Mouse (Mus musculus): ENCODE data around the gene C1rl. TPM values are rescaled to one million over a fixed set of nuclear protein-coding genes. Genes with fewer than 3 reads are reported as not detected.
"Not testable (repeated sequence)": the region's sequence is repeated elsewhere in the genome, so short reads cannot be mapped to it uniquely, and the experiment has no call there.

The C1rl gene
- polyA plus RNA-seq, 1 experiment = 0.79 TPM

- Histone ChIP-seq H3K4me3 (ENCODE audit: low read depth, low read length) (no peak overlapping the region), H3K4me1 (ENCODE audit: control insufficient read depth, insufficient read depth, low read length) (no peaks in the 10 kb centered on the region), H3K9me3 (replicated peaks; ENCODE audit: control insufficient read depth, insufficient read depth, low read length, poor library complexity, severe bottlenecking) (no peaks in the 10 kb centered on the region), H3K9ac (ENCODE audit: low read depth, poor library complexity, severe bottlenecking) (no peak overlapping the region), H3K36me3 (ENCODE audit: control insufficient read depth, insufficient read depth, low read length, poor library complexity, severe bottlenecking) (peaks cover 6% of the 10 kb centered on the region; the same call in 1 of the 2 replicates), H3K27ac (ENCODE audit: insufficient read depth, low read length) (no peak overlapping the region), H3K27me3 (ENCODE audit: control insufficient read depth, insufficient read depth, low read length, poor library complexity, severe bottlenecking) (no peaks in the 10 kb centered on the region)
- no peak for TF ChIP-seq POLR2A (IDR thresholded peaks at IDR 0.05; ENCODE audit: insufficient read depth, low read length)
- no peak for TF ChIP-seq CTCF (IDR thresholded peaks at IDR 0.05; ENCODE audit: low read depth, low read length)
- TF ChIP-seq EP300 (IDR thresholded peaks at IDR 0.05; ENCODE audit: insufficient read depth, low read depth, low read length) = no peak
These were observed 12.6 kb upstream of the C1rl start for GRCm38 (mm10) chr6:124480295-124480694.

GRCm38 (mm10) chr6:124481571-124481970 lies 11.3 kb upstream of the C1rl start:
- H3K36me3 ChIP-seq (ENCODE audit: control insufficient read depth, insufficient read depth, low read length, poor library complexity, severe bottlenecking) = 0 out of 2 replicates have a peak, but pooled peaks cover 1% of the 10 kb centered on the region
- no peak overlapping the region for H3K27ac ChIP-seq (ENCODE audit: insufficient read depth, low read length)
- H3K27me3 ChIP-seq (ENCODE audit: control insufficient read depth, insufficient read depth, low read length, poor library complexity, severe bottlenecking) = no peaks in the 10 kb centered on the region
- H3K4me1 ChIP-seq (ENCODE audit: control insufficient read depth, insufficient read depth, low read length) = no peaks in the 10 kb centered on the region
- TF ChIP-seq CTCF (IDR thresholded peaks at IDR 0.05; ENCODE audit: low read depth, low read length) = peak; percentile 25
- no peak for TF ChIP-seq POLR2A (IDR thresholded peaks at IDR 0.05; ENCODE audit: insufficient read depth, low read length)
- no peak overlapping the region for H3K4me3 ChIP-seq (ENCODE audit: low read depth, low read length)
- H3K9me3 ChIP-seq (replicated peaks; ENCODE audit: control insufficient read depth, insufficient read depth, low read length, poor library complexity, severe bottlenecking) = no peaks in the 10 kb centered on the region
- H3K9ac ChIP-seq (ENCODE audit: low read depth, poor library complexity, severe bottlenecking) = peak overlapping the region; percentile 11; the same call in 1 of the 2 replicates

GRCm38 (mm10) chr6:124483831-124484230 lies 9.1 kb upstream of the C1rl start:
- H3K9ac ChIP-seq (ENCODE audit: low read depth, poor library complexity, severe bottlenecking); H3K9me3 ChIP-seq (replicated peaks; ENCODE audit: control insufficient read depth, insufficient read depth, low read length, poor library complexity, severe bottlenecking); H3K27me3 ChIP-seq (ENCODE audit: control insufficient read depth, insufficient read depth, low read length, poor library complexity, severe bottlenecking): not testable (repeated sequence)

GRCm38 (mm10) chr6:124484851-124485250 lies 8.1 kb upstream of the C1rl start:
- Histone ChIP-seq H3K27ac (ENCODE audit: insufficient read depth, low read length) (no peak overlapping the region), H3K4me1 (ENCODE audit: control insufficient read depth, insufficient read depth, low read length) (no peaks in the 10 kb centered on the region), H3K36me3 (ENCODE audit: control insufficient read depth, insufficient read depth, low read length, poor library complexity, severe bottlenecking) (no peaks in the 10 kb centered on the region), H3K4me3 (ENCODE audit: low read depth, low read length) (no peak overlapping the region), H3K9ac (ENCODE audit: low read depth, poor library complexity, severe bottlenecking) (peak overlapping the region; percentile 71), H3K9me3 (replicated peaks; ENCODE audit: control insufficient read depth, insufficient read depth, low read length, poor library complexity, severe bottlenecking) (no peaks in the 10 kb centered on the region), H3K27me3 (ENCODE audit: control insufficient read depth, insufficient read depth, low read length, poor library complexity, severe bottlenecking) (no peaks in the 10 kb centered on the region)
- TF ChIP-seq CTCF (IDR thresholded peaks at IDR 0.05; ENCODE audit: low read depth, low read length) = no peak
- TF ChIP-seq EP300 (IDR thresholded peaks at IDR 0.05; ENCODE audit: insufficient read depth, low read depth, low read length) = no peak
- TF ChIP-seq POLR2A (IDR thresholded peaks at IDR 0.05; ENCODE audit: insufficient read depth, low read length) = no peak

More at GRCm38 (mm10) chr6:124483831-124484230, 9.1 kb upstream of the C1rl start:
- not testable (repeated sequence) for H3K27ac ChIP-seq (ENCODE audit: insufficient read depth, low read length); H3K36me3 ChIP-seq (ENCODE audit: control insufficient read depth, insufficient read depth, low read length, poor library complexity, severe bottlenecking); H3K4me3 ChIP-seq (ENCODE audit: low read depth, low read length); H3K4me1 ChIP-seq (ENCODE audit: control insufficient read depth, insufficient read depth, low read length)

- peak; percentile 80 for TF ChIP-seq POLR2A (IDR thresholded peaks at IDR 0.05; ENCODE audit: insufficient read depth, low read length)
- TF ChIP-seq CTCF (IDR thresholded peaks at IDR 0.05; ENCODE audit: low read depth, low read length) = no peak
- TF ChIP-seq EP300 (IDR thresholded peaks at IDR 0.05; ENCODE audit: insufficient read depth, low read depth, low read length) = no peak
- Histone ChIP-seq H3K4me3 (ENCODE audit: low read depth, low read length) (peak overlapping the region; percentile 77), H3K9me3 (replicated peaks; ENCODE audit: control insufficient read depth, insufficient read depth, low read length, poor library complexity, severe bottlenecking) (no peaks in the 10 kb centered on the region), H3K27me3 (ENCODE audit: control insufficient read depth, insufficient read depth, low read length, poor library complexity, severe bottlenecking) (no peaks in the 10 kb centered on the region), H3K36me3 (ENCODE audit: control insufficient read depth, insufficient read depth, low read length, poor library complexity, severe bottlenecking) (no peaks in the 10 kb centered on the region), H3K27ac (ENCODE audit: insufficient read depth, low read length) (peak overlapping the region; percentile 58; the same call in 1 of the 2 replicates), H3K9ac (ENCODE audit: low read depth, poor library complexity, severe bottlenecking) (peak overlapping the region; percentile 73), H3K4me1 (ENCODE audit: control insufficient read depth, insufficient read depth, low read length) (no peaks in the 10 kb centered on the region)
These were observed 7.3 kb upstream of the C1rl start for GRCm38 (mm10) chr6:124485414-124486144.

GRCm38 (mm10) chr6:124487509-124487908 lies 5.4 kb upstream of the C1rl start:
- TF ChIP-seq CTCF (IDR thresholded peaks at IDR 0.05; ENCODE audit: low read depth, low read length) (no peak), EP300 (IDR thresholded peaks at IDR 0.05; ENCODE audit: insufficient read depth, low read depth, low read length) (no peak), POLR2A (IDR thresholded peaks at IDR 0.05; ENCODE audit: insufficient read depth, low read length) (no peak)
- Histone ChIP-seq H3K9ac (ENCODE audit: low read depth, poor library complexity, severe bottlenecking) (no peak overlapping the region), H3K27ac (ENCODE audit: insufficient read depth, low read length) (no peak overlapping the region), H3K36me3 (ENCODE audit: control insufficient read depth, insufficient read depth, low read length, poor library complexity, severe bottlenecking) (no peaks in the 10 kb centered on the region), H3K9me3 (replicated peaks; ENCODE audit: control insufficient read depth, insufficient read depth, low read length, poor library complexity, severe bottlenecking) (no peaks in the 10 kb centered on the region), H3K4me1 (ENCODE audit: control insufficient read depth, insufficient read depth, low read length) (no peaks in the 10 kb centered on the region), H3K27me3 (ENCODE audit: control insufficient read depth, insufficient read depth, low read length, poor library complexity, severe bottlenecking) (no peaks in the 10 kb centered on the region), H3K4me3 (ENCODE audit: low read depth, low read length) (no peak overlapping the region)

All from ES-Bruce4 (cell line).